ENCODE assay signal across 9 mouse cellular contexts in genomic region chr3:122639197-122639475, GRCm38 (mm10). TPM values are rescaled to one million over a fixed set of nuclear protein-coding genes. Genes with fewer than 3 reads are reported as not detected.
DNase-seq lines count a peak whose midpoint lies in the region; ATAC-seq and TF ChIP-seq lines count a peak whose summit lies in the region.
"Had no signal": no experiment of that assay in that cellular context is flagged by ENCODE, and none has a peak within 500 bp of the region (broad histone marks: within the 10 kb centered on the region; RNA-seq: fewer than 3 reads in every experiment).

No protein-coding gene starts in this region.

- H3K4me3 ChIP-seq in forebrain, embryonic 13.5 days = no peak overlapping the region
- H3K4me3 ChIP-seq in forebrain, embryonic 11.5 days (ENCODE audit: low read depth, low read length) = no peak overlapping the region
- no peak overlapping the region for H3K4me3 ChIP-seq in limb, embryonic 12.5 days (replicated peaks)
- no peak overlapping the region for H3K4me3 ChIP-seq in limb, embryonic 10.5 days
- H3K4me3 ChIP-seq in midbrain, embryonic 16.5 days (ENCODE audit: low read depth, low read length) = no peak overlapping the region
- H3K4me3 ChIP-seq: layer of hippocampus, adult 2 months had no signal

- no peak overlapping the region for H3K27ac ChIP-seq in forebrain, embryonic 13.5 days
- H3K27ac ChIP-seq in forebrain, embryonic 11.5 days (ENCODE audit: low read depth, low read length) = no peak overlapping the region
- H3K27ac ChIP-seq in limb, embryonic 12.5 days = no peak overlapping the region
- H3K27ac ChIP-seq in limb, embryonic 10.5 days = no peak overlapping the region
- no peak overlapping the region for H3K27ac ChIP-seq in midbrain, embryonic 16.5 days (ENCODE audit: low read length)
- H3K27ac ChIP-seq: layer of hippocampus, adult 2 months had no signal

- no peak overlapping the region for H3K9ac ChIP-seq in forebrain, embryonic 13.5 days
- no peak overlapping the region for H3K9ac ChIP-seq in forebrain, embryonic 11.5 days (ENCODE audit: low read length)
- H3K9ac ChIP-seq in limb, embryonic 12.5 days (replicated peaks) = no peak overlapping the region
- no peak overlapping the region for H3K9ac ChIP-seq in midbrain, embryonic 16.5 days (ENCODE audit: low read depth, low read length)

- peaks cover 7% of the 10 kb centered on the region; the same call in 1 of the 2 replicates for H3K4me1 ChIP-seq in forebrain, embryonic 13.5 days
- peaks cover 5% of the 10 kb centered on the region; the same call in 1 of the 2 replicates for H3K4me1 ChIP-seq in forebrain, embryonic 11.5 days (replicated peaks; ENCODE audit: control insufficient read depth, insufficient read depth, low read length)
- H3K4me1 ChIP-seq in limb, embryonic 12.5 days (replicated peaks) = peaks cover 18% of the 10 kb centered on the region
- H3K4me1 ChIP-seq in limb, embryonic 10.5 days = peaks cover 26% of the 10 kb centered on the region
- H3K4me1 ChIP-seq in midbrain, embryonic 16.5 days (ENCODE audit: control insufficient read depth, insufficient read depth, low read length) = no peaks in the 10 kb centered on the region

- H3K36me3 ChIP-seq in forebrain, embryonic 13.5 days (ENCODE audit: poor library complexity, severe bottlenecking) = no peaks in the 10 kb centered on the region
- no peaks in the 10 kb centered on the region for H3K36me3 ChIP-seq in forebrain, embryonic 11.5 days (ENCODE audit: control insufficient read depth, insufficient read depth, low read length)
- H3K36me3 ChIP-seq in limb, embryonic 12.5 days = no peaks in the 10 kb centered on the region
- H3K36me3 ChIP-seq in limb, embryonic 10.5 days = no peaks in the 10 kb centered on the region
- no peaks in the 10 kb centered on the region for H3K36me3 ChIP-seq in midbrain, embryonic 16.5 days (ENCODE audit: control insufficient read depth, insufficient read depth, low read length)

- POLR2A ChIA-PET in Patski (lab: Charles Lee) = no interaction called here

- H3K4me2 ChIP-seq in forebrain, embryonic 13.5 days = no peak overlapping the region
- no peak overlapping the region for H3K4me2 ChIP-seq in forebrain, embryonic 11.5 days (ENCODE audit: low read depth, low read length, severe bottlenecking)
- no peak overlapping the region for H3K4me2 ChIP-seq in limb, embryonic 12.5 days
- H3K4me2 ChIP-seq in midbrain, embryonic 16.5 days (ENCODE audit: low read length) = no peak overlapping the region

- CTCF ChIA-PET in Patski (lab: Charles Lee) = interaction anchor here (1.0 kb wide), 1 partner anchor 18 kb away, joined by 6 read pairs; no protein-coding TSS in a partner anchor

- peak; percentile 61; the same call in 1 of the 2 replicates for ATAC-seq in forebrain, embryonic 13.5 days
- ATAC-seq in forebrain, embryonic 11.5 days (replicated peaks; ENCODE audit: low FRiP score) = no peak; the same call in 1 of the 2 replicates
- ATAC-seq in limb, embryonic 12.5 days (ENCODE audit: insufficient number of reproducible peaks, insufficient read depth, low FRiP score, low TSS enrichment, low read depth) = peak; percentile 11; the same call in 1 of the 2 replicates
- peak; percentile 19 for ATAC-seq in Patski
- peak; percentile 40; the same call in 1 of the 2 replicates for ATAC-seq in midbrain, embryonic 16.5 days

- no peak for TF ChIP-seq CTCF in Patski (IDR thresholded peaks at IDR 0.05)

- WGBS in forebrain, embryonic 13.5 days = 81% methylated on average over 2 of the region's 2 CpGs
- WGBS in forebrain, embryonic 11.5 days = 91% methylated on average over 2 of the region's 2 CpGs
- WGBS in limb, embryonic 12.5 days = 84% methylated on average over 2 of the region's 2 CpGs
- WGBS in limb, embryonic 10.5 days = 85% methylated on average over 2 of the region's 2 CpGs
- WGBS in midbrain, embryonic 16.5 days = 76% methylated on average over 2 of the region's 2 CpGs

- no peaks in the 10 kb centered on the region for H3K9me3 ChIP-seq in forebrain, embryonic 13.5 days (replicated peaks)
- no peaks in the 10 kb centered on the region for H3K9me3 ChIP-seq in forebrain, embryonic 11.5 days (ENCODE audit: control insufficient read depth, low read length)
- H3K9me3 ChIP-seq in limb, embryonic 12.5 days = no peaks in the 10 kb centered on the region
- H3K9me3 ChIP-seq in limb, embryonic 10.5 days (replicated peaks) = no peaks in the 10 kb centered on the region
- no peaks in the 10 kb centered on the region for H3K9me3 ChIP-seq in midbrain, embryonic 16.5 days (replicated peaks; ENCODE audit: control insufficient read depth, low read length, poor library complexity, severe bottlenecking)

- in situ Hi-C loops in Patski (cut with MboI; ENCODE audit: low pct_unique_long_range_greater_than_20kb) = loop anchor here (5.0 to 10.0 kb wide), 2 partner anchors 327 to 754 kb away; no protein-coding TSS in a partner anchor

- no peak for DNase-seq in forebrain, embryonic 11.5 days (ENCODE audit: low spot score)
- no peak for DNase-seq in limb, embryonic 10.5 days (ENCODE audit: low spot score)
- DNase-seq in Patski (ENCODE audit: low read depth, low spot score) = no peak
- no peak for DNase-seq in retina, embryonic 14.5 days (ENCODE audit: low spot score)
- no peak for DNase-seq in adrenal gland, postnatal 4 days (ENCODE audit: low spot score in 2 of 2)

- no peaks in the 10 kb centered on the region for H3K27me3 ChIP-seq in forebrain, embryonic 13.5 days
- no peaks in the 10 kb centered on the region for H3K27me3 ChIP-seq in forebrain, embryonic 11.5 days (ENCODE audit: control insufficient read depth, insufficient read depth, low read length)
- H3K27me3 ChIP-seq in limb, embryonic 12.5 days = no peaks in the 10 kb centered on the region
- no peaks in the 10 kb centered on the region for H3K27me3 ChIP-seq in limb, embryonic 10.5 days (ENCODE audit: low read depth, poor library complexity, severe bottlenecking)
- no peaks in the 10 kb centered on the region for H3K27me3 ChIP-seq in Patski
- no peaks in the 10 kb centered on the region for H3K27me3 ChIP-seq in midbrain, embryonic 16.5 days (ENCODE audit: control insufficient read depth, insufficient read depth, low read depth, low read length)

RNA-seq across cellular contexts. Expression of gene Fnbp1l, which starts 19.6 kb away (rescaled TPM):
- 181 and 194 TPM in 2 replicates for polyA plus RNA-seq in forebrain, embryonic 13.5 days (2015; fragmentation: Nextera tagmentation; extraction: Ambion mirVana)
- 79.5 and 88.2 TPM in 2 replicates for polyA plus RNA-seq in forebrain, embryonic 11.5 days (2014; fragmentation: Nextera tagmentation; extraction: Ambion mirVana)
- polyA plus RNA-seq in limb, embryonic 12.5 days (2016; fragmentation: Nextera tagmentation; extraction: Ambion mirVana) = 80.1 and 85.1 TPM in 2 replicates
- polyA plus RNA-seq in limb, embryonic 10.5 days (2016; fragmentation: Nextera tagmentation; extraction: Ambion mirVana) = 50.1 and 68.5 TPM in 2 replicates
- 117 TPM for polyA plus RNA-seq in Patski (2021)
- polyA plus RNA-seq in midbrain, embryonic 16.5 days (2015; fragmentation: Nextera tagmentation; extraction: Ambion mirVana) = 257 and 294 TPM in 2 replicates
- 10 to 100 TPM; 36.1 to 47.9 TPM for total RNA-seq in adrenal gland, postnatal 4 days (2021)
